Mouse (Mus musculus): ENCODE results near the gene Ly6g5b. TPM values are rescaled to one million over a fixed set of nuclear protein-coding genes. Genes with fewer than 3 reads are reported as not detected.

The Ly6g5b gene
- polyA plus RNA-seq, 1 experiment: 1,986 TPM

- no peak for DNase-seq (ENCODE audit: low read depth)
Observed at GRCm38 (mm10) chr17:35105740-35106389, 9.4 kb downstream of the Ly6g5b start.

GRCm38 (mm10) chr17:35104754-35105153, 10.5 kb downstream of the Ly6g5b start:
- no peak for DNase-seq (ENCODE audit: low read depth)

GRCm38 (mm10) chr17:35104079-35104478, 11.1 kb downstream of the Ly6g5b start:
- DNase-seq (ENCODE audit: low read depth): no peak

- no peak for DNase-seq (ENCODE audit: low read depth)
Observed at GRCm38 (mm10) chr17:35103221-35103690, 12.0 kb downstream of the Ly6g5b start.

GRCm38 (mm10) chr17:35102299-35102698, 12.9 kb downstream of the Ly6g5b start:
- DNase-seq (ENCODE audit: low read depth): no peak

GRCm38 (mm10) chr17:35101161-35101560, 14.1 kb downstream of the Ly6g5b start:
- no peak for DNase-seq (ENCODE audit: low read depth)

GRCm38 (mm10) chr17:35100196-35100765, 14.9 kb downstream of the Ly6g5b start:
- DNase-seq (ENCODE audit: low read depth): no peak

- no peak for DNase-seq (ENCODE audit: low read depth)
Observed at GRCm38 (mm10) chr17:35097164-35097655, 18.0 kb downstream of the Ly6g5b start.

GRCm38 (mm10) chr17:35096597-35096996, 18.6 kb downstream of the Ly6g5b start:
- no peak for DNase-seq (ENCODE audit: low read depth)

GRCm38 (mm10) chr17:35094475-35095365, 20.5 kb downstream of the Ly6g5b start:
- no peak for DNase-seq (ENCODE audit: low read depth)

- DNase-seq (ENCODE audit: low read depth): no peak
Observed at GRCm38 (mm10) chr17:35092403-35093198, 22.6 kb downstream of the Ly6g5b start.

- no peak for DNase-seq (ENCODE audit: low read depth)
Observed at GRCm38 (mm10) chr17:35090166-35090932, 24.9 kb downstream of the Ly6g5b start.

GRCm38 (mm10) chr17:35088825-35089644, 26.2 kb downstream of the Ly6g5b start, which contains the start of gene Abhd16a:
Gene Abhd16a, plus strand, starts transcription at chr17:35089263.
- DNase-seq (ENCODE audit: low read depth): peak; percentile 44

GRCm38 (mm10) chr17:35088151-35088550, 27.1 kb downstream of the Ly6g5b start:
- DNase-seq (ENCODE audit: low read depth): no peak

- no peak for DNase-seq (ENCODE audit: low read depth)
Observed at GRCm38 (mm10) chr17:35085208-35085865, 29.9 kb downstream of the Ly6g5b start, which contains the start of gene Ly6g6f. Gene Ly6g6f, minus strand, starts transcription at chr17:35085610.

GRCm38 (mm10) chr17:35083929-35084497, 31.2 kb downstream of the Ly6g5b start:
- DNase-seq (ENCODE audit: low read depth): no peak

GRCm38 (mm10) chr17:35082841-35083576, 32.2 kb downstream of the Ly6g5b start:
- DNase-seq (ENCODE audit: low read depth): no peak

GRCm38 (mm10) chr17:35080710-35081109, 34.5 kb downstream of the Ly6g5b start:
- no peak for DNase-seq (ENCODE audit: low read depth)
